ENCODE assay signal across 11 mouse cellular contexts in genomic region chr3:129649586-129650292, GRCm38 (mm10).
DNase-seq lines count a peak whose midpoint lies in the region; ATAC-seq and TF ChIP-seq lines count a peak whose summit lies in the region.
"Had no signal": no experiment of that assay in that cellular context is flagged by ENCODE, and none has a peak within 500 bp of the region (broad histone marks: within the 10 kb centered on the region; RNA-seq: fewer than 3 reads in every experiment).

No protein-coding gene starts in this region.

- intact Hi-C loops in left cerebral cortex, adult 2 months (cut with DNase I) = no loop called here

- H3K4me3 ChIP-seq in left cerebral cortex, adult 2 months = no peak overlapping the region

- no peak for TF ChIP-seq CTCF in left cerebral cortex, adult 2 months (IDR thresholded peaks at IDR 0.05)

- DNase-seq in adrenal gland, adult 2 months = peak; percentile 24
- no peak for DNase-seq in adrenal gland, postnatal 25 days
- peak; percentile 36 to 46 for DNase-seq in layer of hippocampus, adult 8-10 months (ENCODE audit: low spot score in 2 of 2)
- no peak for DNase-seq in layer of hippocampus, postnatal 10 days (ENCODE audit: low spot score in 2 of 2)
- DNase-seq in gastrocnemius, postnatal 10 days = peak; percentile 31
- peak; percentile 43 for DNase-seq in mesoderm, embryonic 11.5 days (ENCODE audit: low read depth, low spot score)
- no peak for DNase-seq in left cerebral cortex, adult 2 months (ENCODE audit: extremely low spot score in 1 of 2, low spot score in 2 of 2)
- DNase-seq: kidney, adult 18-20 months; liver, postnatal 0 days; right cerebral cortex, postnatal 14 days had no signal

- H3K27ac ChIP-seq in left cerebral cortex, adult 2 months = no peak overlapping the region

- no peak for ATAC-seq in megakaryocyte, adult 5-6 weeks (ENCODE audit: poor library complexity, severe bottlenecking)
- ATAC-seq: liver, postnatal 0 days had no signal

Comparison
In these comparisons a context has a peak if more than half of its experiments do, and no peak if none do; other contexts are left out.
1. DNase-seq: peak in adrenal gland, adult 2 months (single experiment), layer of hippocampus, adult 8-10 months (2 of 2), gastrocnemius, postnatal 10 days (single experiment) and mesoderm, embryonic 11.5 days (single experiment); none in adrenal gland, postnatal 25 days (single experiment), layer of hippocampus, postnatal 10 days (0 of 2) and left cerebral cortex, adult 2 months (0 of 2).